Mouse (Mus musculus) liver, adult 2 months (tissue): ENCODE measurements around the gene Mgat4e. TPM values are rescaled to one million over a fixed set of nuclear protein-coding genes. Genes with fewer than 3 reads are reported as not detected.
"Not testable (repeated sequence)": the region's sequence is repeated elsewhere in the genome, so short reads cannot be mapped to it uniquely, and the experiment has no call there.

Source experiments
- DNase-seq: peaks from one replicate; pipeline ENCODE4 v3.0.0-alpha.2; 2011; ENCODE audit warnings: low read depth, low spot score; ENCODE audit errors: extremely low read depth
- H3K27ac ChIP-seq: fragments of 200-500 bp; replicated peaks from 2 replicates; pipeline ENCODE4 v1.5.1; 2012; ENCODE audit warnings: low read depth, mild to moderate bottlenecking, control low read depth, inconsistent platforms, low read length; ENCODE audit not compliant: insufficient read depth
- H3K27me3 ChIP-seq: fragments of 200-500 bp; 2 replicates; pipeline ENCODE4 v1.6.1; 2012; ENCODE audit warnings: mild to moderate bottlenecking, moderate library complexity, low read length, inconsistent platforms; ENCODE audit not compliant: control insufficient read depth, insufficient read depth
- H3K36me3 ChIP-seq: fragments of 200-500 bp; 2 replicates; pipeline ENCODE4 v1.6.1; 2012; ENCODE audit warnings: low read length, inconsistent platforms; ENCODE audit not compliant: control insufficient read depth, insufficient read depth
- H3K4me1 ChIP-seq: fragments of 200-500 bp; 2 replicates; pipeline ENCODE4 v1.6.1; 2011; ENCODE audit warnings: low read length; ENCODE audit not compliant: control insufficient read depth, insufficient read depth
- H3K4me3 ChIP-seq: fragments of 200-500 bp; 2 replicates; pipeline ENCODE4 v1.5.1; 2011; ENCODE audit warnings: low read depth, mild to moderate bottlenecking, control low read depth, low read length, moderate library complexity; ENCODE audit not compliant: insufficient read depth
- H3K79me2 ChIP-seq: fragments of 200-500 bp; 2 replicates; pipeline ENCODE4 v1.6.1; 2012; ENCODE audit warnings: inconsistent platforms, mild to moderate bottlenecking, low read length, moderate library complexity; ENCODE audit not compliant: control insufficient read depth, insufficient read depth
- H3K9ac ChIP-seq: fragments of 200-500 bp; 2 replicates; pipeline ENCODE4 v1.6.1; 2012; ENCODE audit warnings: low read depth, mild to moderate bottlenecking, control low read depth, inconsistent platforms, low read length
- CTCF ChIP-seq: fragments of 200-500 bp; IDR thresholded peaks from 2 replicates; pipeline ENCODE4 v1.5.1; 2011; ENCODE audit warnings: low read depth, low read length, control low read depth
- POLR2A ChIP-seq: fragments of 200-500 bp; IDR thresholded peaks from 2 replicates; pipeline ENCODE4 v1.6.1; 2011; ENCODE audit warnings: low read length, control low read depth; ENCODE audit not compliant: insufficient read depth; ENCODE audit errors: extremely low read depth
- WGBS: fragments of 180-500 bp; shearing (Covaris S2); methylation state at CpG from one replicate; pipeline ENCODE4 v1.1.7; 2018; 5-methylcytosine and 5-hydroxymethylcytosine counted together
- polyA plus RNA-seq: library from polyadenylated mRNA; depleted of rRNA; stranded (reverse); fragments of >200 nt; gene quantifications from 2 replicates; pipeline ENCODE4 v1.2.3, GENCODE M21; 2012
- total RNA-seq: library from RNA; depleted of rRNA; stranded (reverse); fragments of >200 nt; gene quantifications from 2 replicates; pipeline ENCODE4 v1.2.3, GENCODE M21; 2014

The Mgat4e gene
- total and polyA plus RNA-seq, 2 experiments, result not detected

DNA sequence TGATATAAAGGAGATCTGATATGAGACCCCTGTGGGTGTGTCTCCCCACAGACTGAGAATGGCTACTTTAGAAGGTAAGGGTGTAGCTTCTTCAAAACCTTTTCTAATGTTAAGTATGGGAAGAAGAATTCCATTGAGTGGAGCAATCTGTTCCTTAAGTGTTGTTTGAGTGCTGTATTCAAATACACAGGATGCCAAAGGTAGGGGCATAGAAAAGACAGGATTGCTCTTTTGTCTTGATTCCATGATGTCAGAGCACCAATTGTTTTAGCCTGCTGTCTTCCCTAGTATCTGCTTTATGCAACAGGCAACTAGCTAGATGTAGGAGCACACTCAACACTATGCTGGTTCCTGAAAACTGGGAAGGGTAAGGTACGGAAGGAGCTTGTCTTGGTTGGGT, 14.4 kb downstream of the Mgat4e start:
- no peak overlapping the region for H3K4me3 ChIP-seq
- no peak overlapping the region for H3K9ac ChIP-seq
- 100% methylated on average over 1 of the region's 1 CpGs for WGBS
- H3K79me2 ChIP-seq, result no peaks in the 10 kb centered on the region
- H3K36me3 ChIP-seq, result no peaks in the 10 kb centered on the region
- no peak for TF ChIP-seq POLR2A
- TF ChIP-seq CTCF, result no peak
- no peak overlapping the region for H3K27ac ChIP-seq
- no peak for DNase-seq
- H3K27me3 ChIP-seq, result no peaks in the 10 kb centered on the region
- no peaks in the 10 kb centered on the region for H3K4me1 ChIP-seq

DNA sequence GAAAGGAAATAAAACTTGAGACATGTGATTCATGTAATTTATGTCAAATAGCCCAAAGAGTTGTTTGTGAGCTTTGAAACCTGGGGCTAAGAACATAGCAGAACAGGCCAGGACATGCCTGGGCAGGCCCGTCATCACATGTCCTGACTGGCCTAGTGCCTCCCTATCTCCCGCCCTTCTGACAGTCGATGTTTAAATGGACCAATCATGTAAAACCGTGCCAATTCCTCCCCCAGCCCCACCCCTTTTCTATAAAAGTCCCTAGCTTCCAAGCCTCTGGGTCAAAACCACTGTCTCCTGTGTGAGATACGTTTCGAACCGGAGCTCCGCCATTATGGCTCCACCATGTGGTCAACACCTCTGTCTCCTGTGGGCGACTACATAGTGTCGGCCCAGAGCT, 15.8 kb downstream of the Mgat4e start:
- not testable (repeated sequence) for H3K36me3 ChIP-seq, H3K9ac ChIP-seq, DNase-seq, H3K4me1 ChIP-seq, H3K4me3 ChIP-seq, H3K27me3 ChIP-seq, H3K27ac ChIP-seq, H3K79me2 ChIP-seq
- WGBS, result 96% methylated on average over 10 of the region's 10 CpGs

DNA sequence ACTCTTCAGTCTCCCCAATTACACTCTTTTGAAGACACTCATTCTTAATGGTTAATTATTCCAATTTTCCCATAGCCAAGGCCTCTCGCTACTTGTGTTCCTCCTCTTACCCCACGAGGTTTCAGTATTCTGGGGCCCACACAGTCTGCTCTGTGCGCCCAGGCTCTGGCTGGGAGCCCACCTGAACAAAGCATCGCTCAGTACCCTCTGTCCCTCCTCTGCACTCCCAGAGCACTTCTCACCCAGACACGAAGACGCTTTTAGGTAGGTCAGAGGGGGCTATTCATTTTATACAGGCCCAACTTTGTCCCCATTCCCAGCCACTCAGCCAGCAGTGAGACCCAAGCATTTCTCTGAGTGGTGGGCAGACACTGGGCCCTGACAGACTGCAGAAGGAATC, 18.9 kb downstream of the Mgat4e start:
- TF ChIP-seq POLR2A (no peak), CTCF (no peak)
- Histone ChIP-seq H3K9ac (no peak overlapping the region), H3K27ac (no peak overlapping the region), H3K4me1 (no peaks in the 10 kb centered on the region), H3K36me3 (no peaks in the 10 kb centered on the region), H3K4me3 (no peak overlapping the region), H3K27me3 (no peaks in the 10 kb centered on the region), H3K79me2 (no peaks in the 10 kb centered on the region)
- no peak for DNase-seq
- WGBS, result 91% methylated on average over 6 of the region's 6 CpGs

DNA sequence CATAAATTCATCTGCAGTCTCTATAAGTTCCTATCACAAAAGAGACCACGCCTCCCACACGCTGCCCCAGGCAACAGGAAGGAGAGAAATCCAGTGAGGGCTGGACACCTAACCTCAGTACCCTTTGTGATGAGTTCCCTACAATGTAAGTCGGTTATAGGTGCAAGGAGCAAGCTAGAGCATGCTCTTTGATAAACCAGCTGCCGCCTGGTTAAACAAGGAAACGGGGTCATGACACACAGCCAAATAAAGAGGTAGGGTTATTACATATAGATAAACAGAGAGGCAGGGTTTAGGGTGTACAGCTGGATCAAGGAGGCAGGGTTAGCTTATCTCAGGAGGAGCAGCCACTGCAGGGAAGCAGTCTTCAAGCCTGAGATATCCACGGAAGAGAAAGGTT, 22.7 kb downstream of the Mgat4e start:
- DNase-seq, result no peak
- 68% methylated on average over 6 of the region's 6 CpGs for WGBS
- Histone ChIP-seq H3K36me3 (no peaks in the 10 kb centered on the region), H3K4me3 (no peak overlapping the region), H3K79me2 (no peaks in the 10 kb centered on the region), H3K27me3 (no peaks in the 10 kb centered on the region), H3K9ac (no peak overlapping the region), H3K27ac (no peak overlapping the region), H3K4me1 (no peaks in the 10 kb centered on the region)
- TF ChIP-seq POLR2A, result no peak
- TF ChIP-seq CTCF, result no peak

DNA sequence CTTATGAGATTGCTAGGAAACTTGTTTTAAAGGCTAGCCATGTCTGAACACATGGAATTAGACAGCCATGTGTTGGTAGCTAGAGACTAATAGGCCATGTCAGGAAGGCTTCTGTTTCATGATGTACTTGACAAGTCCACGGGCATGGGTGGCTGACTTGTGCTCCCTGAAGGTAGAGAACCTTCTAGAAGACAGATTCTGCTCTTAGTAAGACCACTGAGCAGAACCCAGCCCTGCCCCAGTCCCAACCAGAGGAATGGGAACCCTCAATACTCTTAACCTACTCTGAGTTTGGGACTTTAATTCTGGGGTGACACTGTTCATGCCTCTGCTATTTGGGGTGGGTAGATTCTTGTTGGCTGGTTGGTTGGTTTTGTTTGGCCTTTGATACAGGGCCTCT, 24.5 kb downstream of the Mgat4e start:
- TF ChIP-seq CTCF (no peak), POLR2A (no peak)
- Histone ChIP-seq H3K79me2 (no peaks in the 10 kb centered on the region), H3K4me1 (peaks cover 5% of the 10 kb centered on the region; the same call in 1 of the 2 replicates), H3K27ac (no peak overlapping the region), H3K4me3 (no peak overlapping the region), H3K9ac (no peak overlapping the region), H3K36me3 (no peaks in the 10 kb centered on the region), H3K27me3 (no peaks in the 10 kb centered on the region)
- no peak for DNase-seq
- 96% methylated on average over 1 of the region's 1 CpGs for WGBS

DNA sequence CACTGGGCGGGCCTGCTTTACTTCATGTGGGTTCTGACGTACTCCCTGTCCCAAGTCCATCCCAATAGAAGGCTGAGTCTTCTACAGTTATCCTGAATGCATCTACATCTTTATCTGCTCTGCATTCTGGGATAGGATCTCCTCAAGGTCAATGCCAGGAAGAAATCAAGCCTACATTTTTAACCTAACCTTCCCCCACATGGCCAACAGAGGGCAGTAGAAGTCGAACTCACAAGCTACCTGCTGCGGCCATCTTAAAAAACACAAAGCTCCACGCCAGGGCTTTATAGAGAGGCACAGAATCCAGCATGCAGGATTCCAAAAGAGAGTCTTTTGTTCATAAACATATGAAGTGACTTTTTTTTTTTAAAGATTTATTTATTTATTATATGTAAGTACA, 25.1 kb downstream of the Mgat4e start:
- no peak overlapping the region for H3K9ac ChIP-seq
- DNase-seq, result peak; percentile 28
- no peak overlapping the region for H3K4me3 ChIP-seq
- no peaks in the 10 kb centered on the region for H3K36me3 ChIP-seq
- TF ChIP-seq CTCF (peak; percentile 25; the same call in 1 of the 2 replicates), POLR2A (no peak)
- no peaks in the 10 kb centered on the region for H3K27me3 ChIP-seq
- 78% methylated on average over 5 of the region's 5 CpGs for WGBS
- H3K27ac ChIP-seq, result no peak overlapping the region
- no peaks in the 10 kb centered on the region for H3K79me2 ChIP-seq
- H3K4me1 ChIP-seq, result peaks cover 7% of the 10 kb centered on the region; the same call in 1 of the 2 replicates
